Mouse (Mus musculus) testis, postnatal 10 days (tissue): ENCODE data around the gene Angptl1.

Experiments
- DNase-seq: peaks from one replicate; pipeline ENCODE4 v3.0.0; 2021; ENCODE audit warnings: low spot score

Gene Angptl1

DNA sequence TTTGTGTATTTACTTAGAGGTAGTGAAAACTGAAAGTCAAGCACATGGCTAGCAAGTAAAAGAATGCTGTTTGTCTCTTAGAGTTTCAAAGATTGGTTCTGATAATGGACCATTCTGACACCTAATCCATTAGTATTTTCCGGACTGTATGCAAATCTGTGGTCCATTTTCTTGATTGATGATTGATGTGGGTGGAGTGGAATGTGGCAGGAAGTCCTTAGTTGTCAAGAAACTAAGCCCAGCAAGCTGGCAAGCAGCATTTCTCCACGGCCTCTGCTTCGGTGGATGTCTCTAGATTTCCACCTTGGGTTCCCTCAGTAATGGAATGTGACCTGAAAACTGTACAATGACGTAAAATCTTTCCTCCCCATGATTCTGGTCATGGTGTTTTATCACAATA is 32.3 kb downstream of the Angptl1 start:
- DNase-seq = no peak

GRCm38 (mm10) chr1:156884782-156885181 is 46.4 kb downstream of the Angptl1 start:
- DNase-seq = no peak

DNA sequence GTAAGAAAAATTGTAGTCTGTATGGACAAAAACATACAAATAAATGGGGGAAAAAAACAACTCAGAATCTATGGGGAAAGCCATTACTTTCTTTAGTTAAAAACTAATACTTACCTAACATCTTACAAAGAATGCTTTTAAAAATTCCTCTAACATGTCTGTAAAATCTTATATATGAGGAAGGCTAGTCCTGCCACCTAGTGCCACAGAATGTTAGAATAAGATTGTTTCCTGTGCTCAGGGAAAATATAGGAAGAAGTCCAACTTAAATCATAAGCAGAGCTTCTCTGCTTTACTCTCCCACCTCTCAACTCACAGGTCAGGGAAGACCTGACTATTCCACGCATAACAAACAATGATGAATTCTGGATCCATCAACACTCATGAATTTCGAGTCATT is 47.5 kb downstream of the Angptl1 start:
- no peak for DNase-seq

DNA sequence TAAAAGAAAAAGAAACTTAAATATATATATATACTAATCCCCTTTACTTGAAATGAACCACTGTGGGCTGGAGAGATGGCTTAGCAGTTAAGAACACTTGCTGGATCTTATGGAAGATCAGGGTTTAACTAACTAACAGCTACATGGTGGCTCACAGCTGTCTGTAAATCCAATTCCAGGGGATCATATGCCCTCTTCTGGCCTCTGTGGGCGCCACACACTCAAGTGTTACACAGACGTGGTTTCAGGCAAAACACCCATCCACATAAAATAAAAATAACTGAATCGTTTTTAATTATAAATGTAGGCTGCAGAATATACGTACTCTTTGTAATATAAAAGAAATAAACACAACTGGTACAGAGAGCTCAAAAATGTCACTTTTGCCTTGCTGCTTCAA is 50.5 kb downstream of the Angptl1 start:
- no peak for DNase-seq

DNA sequence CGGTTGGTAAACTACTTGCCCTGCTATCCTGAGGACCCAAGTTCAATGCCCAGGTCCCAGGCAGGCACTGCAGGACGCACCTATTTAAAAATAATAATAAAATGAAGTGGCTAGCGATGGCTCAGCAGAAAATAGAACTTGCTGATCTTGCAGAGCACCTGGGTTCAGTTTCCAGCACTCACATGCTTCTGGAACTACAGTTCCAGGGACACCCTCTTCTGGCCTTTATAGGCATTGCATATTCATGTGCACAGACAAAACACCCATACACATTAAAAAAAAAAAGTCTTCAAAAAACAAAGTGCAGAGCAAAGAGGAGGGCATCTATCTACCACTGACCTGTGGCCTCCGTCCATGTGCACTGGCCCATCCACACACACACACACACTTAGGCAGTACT is 53.2 kb downstream of the Angptl1 start:
- no peak for DNase-seq

- DNase-seq = no peak
Measured at GRCm38 (mm10) chr1:156901689-156902088, 63.3 kb downstream of the Angptl1 start.

DNA sequence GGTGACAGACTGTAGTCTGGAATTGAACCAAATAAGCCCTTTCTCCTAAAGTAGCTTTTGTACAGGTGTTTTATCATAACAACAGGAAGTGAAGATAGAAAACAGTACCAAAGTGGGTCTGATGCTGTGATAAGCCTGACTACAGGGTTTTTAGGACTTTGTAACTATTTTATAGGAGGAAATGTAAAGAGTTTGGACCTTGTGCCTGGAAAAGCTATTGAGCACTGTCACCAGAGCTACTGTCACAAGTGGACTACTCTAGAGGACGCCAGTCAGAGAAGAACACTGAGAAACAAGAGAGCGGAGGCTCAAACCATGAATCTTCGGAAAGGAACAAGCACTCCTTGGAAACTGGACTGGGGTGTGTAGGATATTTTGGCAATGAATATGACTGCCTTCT is 65.5 kb downstream of the Angptl1 start:
- DNase-seq = no peak

GRCm38 (mm10) chr1:156905660-156906059 is 67.3 kb downstream of the Angptl1 start:
- DNase-seq = no peak

- no peak for DNase-seq
Measured at GRCm38 (mm10) chr1:156909265-156909664, 70.9 kb downstream of the Angptl1 start.

DNA sequence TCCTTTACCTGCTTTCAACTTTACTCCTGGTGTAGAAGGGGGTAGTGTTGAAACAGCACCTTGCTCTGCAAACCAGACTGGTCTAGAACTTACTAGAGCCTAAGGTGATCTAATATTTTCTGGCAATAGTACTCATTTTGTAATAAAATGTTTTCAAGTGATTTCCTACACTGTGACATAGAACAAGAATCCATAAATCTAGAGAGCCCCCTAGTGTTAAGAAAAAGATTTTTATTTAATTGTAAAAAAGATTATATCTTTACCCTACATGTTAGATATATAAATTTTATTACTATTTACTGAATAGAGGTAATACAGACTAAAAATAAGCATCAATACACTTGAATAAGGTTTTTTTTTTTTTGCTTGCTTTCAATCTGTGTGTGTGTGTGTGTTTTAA is 71.5 kb downstream of the Angptl1 start:
- no peak for DNase-seq
